Mouse (Mus musculus): ENCODE data around the gene Cd7. TPM values are rescaled to one million over a fixed set of nuclear protein-coding genes. Genes with fewer than 3 reads are reported as not detected.

Cd7 gene
- total and polyA plus RNA-seq, 3 experiments: 0.33 to 0.58 TPM; not detected in 1

DNA sequence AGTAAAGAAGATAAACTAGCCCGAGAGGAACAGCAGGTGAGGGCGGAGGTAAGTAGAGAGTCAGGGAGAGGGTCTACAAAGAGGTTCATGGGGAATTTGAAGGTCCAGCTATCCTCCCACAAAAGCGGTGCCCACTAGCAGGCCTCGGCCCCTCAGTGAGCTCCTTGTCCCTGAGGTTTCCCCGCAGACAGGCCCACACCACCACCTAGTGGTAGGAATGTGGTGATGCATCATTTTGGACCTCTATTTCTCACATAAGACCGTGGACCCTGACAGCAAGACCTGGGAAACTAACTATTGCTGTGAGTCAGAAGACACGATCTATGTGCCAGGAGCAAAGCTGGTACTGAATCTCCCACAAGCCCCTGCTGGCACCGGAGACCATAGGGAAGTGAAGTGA lies 14.3 kb upstream of the Cd7 start:
- DNase-seq (ENCODE audit: low read depth, low spot score): peak; percentile 90
- Histone ChIP-seq H3K4me3 (ENCODE audit: control insufficient read depth in 1 of 2, insufficient read depth in 1 of 2, low read depth in 2 of 2, low read length in 2 of 2) (no peak overlapping the region), H3K36me3 (ENCODE audit: control insufficient read depth in 1 of 2, insufficient read depth in 2 of 2, low read length in 2 of 2) (no peaks in the 10 kb centered on the region), H3K4me1 (ENCODE audit: control insufficient read depth in 1 of 2, insufficient read depth in 2 of 2, low read length in 2 of 2) (no peaks in the 10 kb centered on the region), H3K9ac (ENCODE audit: control insufficient read depth, low read depth, low read length, poor library complexity, severe bottlenecking) (no peak overlapping the region), H3K27ac (ENCODE audit: control insufficient read depth, low read depth, low read length) (no peak overlapping the region), H3K27me3 (ENCODE audit: control insufficient read depth in 1 of 2, insufficient read depth in 2 of 2, low read length in 2 of 2) (peaks cover 3 to 12% of the 10 kb centered on the region in 2 experiments; a peak in 3 of 4 replicates), H3K79me2 (ENCODE audit: control insufficient read depth, insufficient read depth, low read length, poor library complexity) (no peaks in the 10 kb centered on the region), H3K9me3 (replicated peaks; ENCODE audit: insufficient read depth, low read length) (no peaks in the 10 kb centered on the region)
- TF ChIP-seq MYC (IDR thresholded peaks at IDR 0.05; ENCODE audit: low read depth, low read length): no peak
- TF ChIP-seq TAL1 (IDR thresholded peaks at IDR 0.05; ENCODE audit: low read length): no peak
- no peak for TF ChIP-seq JUND (IDR thresholded peaks at IDR 0.05; ENCODE audit: low read depth, low read length)
- TF ChIP-seq ZC3H11A (IDR thresholded peaks at IDR 0.05; ENCODE audit: low read depth, low read length): peak; percentile 92
- peak; percentile 99 for TF ChIP-seq RAD21 (IDR thresholded peaks at IDR 0.05; ENCODE audit: low read depth, low read length)
- no peak for TF ChIP-seq ZNF384 (IDR thresholded peaks at IDR 0.05; ENCODE audit: low read depth, low read length)
- peak; percentile 54; the same call in 1 of the 2 replicates for TF ChIP-seq MAZ (IDR thresholded peaks at IDR 0.05; ENCODE audit: low read depth, low read length)
- no peak for TF ChIP-seq ZKSCAN1 (IDR thresholded peaks at IDR 0.05; ENCODE audit: low read depth, low read length)
- TF ChIP-seq MAX (IDR thresholded peaks at IDR 0.05; ENCODE audit: low read length): peak; percentile 35; the same call in 1 of the 2 replicates
- peak; percentile 54; the same call in 1 of the 2 replicates for TF ChIP-seq SIN3A (IDR thresholded peaks at IDR 0.05; ENCODE audit: low read length)
- peak; percentile 93 to 100 (median 98) for TF ChIP-seq CTCF (IDR thresholded peaks at IDR 0.05 in 2 of 3, conservative IDR thresholded peaks at IDR 0.05 in 1 of 3; ENCODE audit: control insufficient read depth in 1 of 3, insufficient read depth in 1 of 3, low read depth in 2 of 3, low read length in 3 of 3, poor library complexity in 1 of 3, severe bottlenecking in 1 of 3)
- TF ChIP-seq POLR2A (IDR thresholded peaks at IDR 0.05; ENCODE audit: control insufficient read depth in 1 of 2, insufficient read depth in 1 of 2, low read depth in 1 of 2, low read length in 2 of 2, poor library complexity in 1 of 2): no peak
- TF ChIP-seq SMC3 (IDR thresholded peaks at IDR 0.05; ENCODE audit: low read depth, low read length): peak; percentile 93
- TF ChIP-seq RCOR1 (IDR thresholded peaks at IDR 0.05; ENCODE audit: low read depth, low read length): no peak
- no peak for TF ChIP-seq CHD1 (IDR thresholded peaks at IDR 0.05; ENCODE audit: low read depth, low read length)

GRCm38 (mm10) chr11:121052387-121052786 lies 13.2 kb upstream of the Cd7 start:
- no peaks in the 10 kb centered on the region for H3K79me2 ChIP-seq (ENCODE audit: control insufficient read depth, insufficient read depth, low read length, poor library complexity)
- no peak for TF ChIP-seq NRF1 (IDR thresholded peaks at IDR 0.05; ENCODE audit: insufficient read depth, low read depth, low read length, poor library complexity, severe bottlenecking)
- peak; percentile 51 for TF ChIP-seq USF1 (IDR thresholded peaks at IDR 0.05; ENCODE audit: low read depth, low read length)
- no peaks in the 10 kb centered on the region for H3K9me3 ChIP-seq (replicated peaks; ENCODE audit: insufficient read depth, low read length)

More at GRCm38 (mm10) chr11:121052387-121052786, 13.2 kb upstream of the Cd7 start:
- peaks cover 3 to 12% of the 10 kb centered on the region in 2 experiments; a peak in 3 of 4 replicates for H3K27me3 ChIP-seq (ENCODE audit: control insufficient read depth in 1 of 2, insufficient read depth in 2 of 2, low read length in 2 of 2)
- no peak for DNase-seq (ENCODE audit: low read depth, low spot score)
- H3K4me3 ChIP-seq (ENCODE audit: control insufficient read depth in 1 of 2, insufficient read depth in 1 of 2, low read depth in 2 of 2, low read length in 2 of 2): no peak overlapping the region
- no peak overlapping the region for H3K9ac ChIP-seq (ENCODE audit: control insufficient read depth, low read depth, low read length, poor library complexity, severe bottlenecking)
- H3K36me3 ChIP-seq (ENCODE audit: control insufficient read depth in 1 of 2, insufficient read depth in 2 of 2, low read length in 2 of 2): no peaks in the 10 kb centered on the region
- H3K27ac ChIP-seq (ENCODE audit: control insufficient read depth, low read depth, low read length): no peak overlapping the region
- H3K4me1 ChIP-seq (ENCODE audit: control insufficient read depth in 1 of 2, insufficient read depth in 2 of 2, low read length in 2 of 2): no peaks in the 10 kb centered on the region

Data from MEL (cell line).